Mouse (Mus musculus) regulatory T cell (primary cell): ENCODE measurements around the gene Cracr2a.
"Not testable (repeated sequence)": the region's sequence is repeated elsewhere in the genome, so short reads cannot be mapped to it uniquely, and the experiment has no call there.

ENCODE experiments used
- in situ Hi-C: fragments of 300-600 bp; cut with MboI, MseI; formaldehyde crosslinking; loops from one replicate; pipeline ENCODE4 v1.15.1; 2025; ENCODE audit warnings: high pct_unique_total_duplicates

Cracr2a gene

DNA sequence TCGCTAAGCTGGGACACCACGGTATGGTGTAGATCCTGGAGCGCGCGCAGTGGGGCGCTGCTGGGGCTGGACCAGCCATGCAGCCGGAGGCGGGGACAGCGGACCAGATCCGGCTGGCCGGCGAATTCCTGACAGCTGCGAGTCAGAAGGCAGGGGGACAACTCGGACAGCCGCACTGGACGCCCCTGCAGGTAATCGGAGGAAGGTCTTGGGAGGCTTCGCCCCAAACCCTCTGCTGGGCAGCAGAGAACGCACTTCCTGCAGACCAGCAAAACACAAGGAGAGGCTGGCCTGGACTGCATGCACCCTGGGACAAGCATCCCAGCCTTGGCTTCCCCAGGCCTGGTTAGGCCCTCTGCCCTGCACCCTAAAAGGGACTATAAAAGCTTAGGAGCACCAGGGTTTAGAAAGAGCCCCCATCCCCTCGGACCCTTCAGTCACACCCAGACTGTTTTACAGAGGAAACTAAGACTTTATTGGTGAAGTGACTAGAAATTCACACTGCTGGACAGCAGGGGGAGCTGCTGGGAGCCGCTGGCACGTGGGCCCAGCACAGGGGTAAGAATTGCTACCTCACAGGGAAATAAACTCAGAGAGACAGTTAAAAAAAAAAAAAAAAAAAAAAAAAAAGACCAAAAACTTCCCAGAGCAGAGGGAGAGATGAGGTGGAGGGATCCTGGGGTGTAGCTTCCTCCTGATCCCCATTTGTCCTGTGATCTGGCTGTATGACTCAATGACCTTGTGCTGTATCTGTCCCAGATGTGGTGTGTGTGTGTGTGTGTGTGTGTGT is at the start of gene Cracr2a:
Gene Cracr2a, plus strand, starts transcription at position 108 of the 790 bp plus-strand sequence.
- in situ Hi-C loops, result no loop called here

DNA sequence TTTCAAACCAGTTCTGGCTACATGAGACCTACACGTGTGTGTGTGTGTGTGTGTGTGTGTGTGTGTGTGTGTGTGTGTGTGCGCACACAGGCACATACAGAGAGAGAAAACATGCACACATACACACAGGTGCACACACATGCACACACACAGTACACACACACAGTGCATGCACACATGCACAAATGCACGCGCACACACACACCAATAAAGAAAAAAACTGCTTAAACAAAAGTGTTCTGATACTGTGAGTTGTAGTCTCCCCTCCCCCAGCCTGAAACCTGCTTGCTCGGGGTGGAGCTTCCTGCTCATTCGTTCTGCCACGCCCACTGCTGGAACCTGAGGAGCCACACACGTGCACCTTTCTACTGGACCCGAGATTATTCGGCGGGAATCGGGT is 47.4 kb upstream of the Cracr2a start:
- in situ Hi-C loops, result not testable (repeated sequence)

DNA sequence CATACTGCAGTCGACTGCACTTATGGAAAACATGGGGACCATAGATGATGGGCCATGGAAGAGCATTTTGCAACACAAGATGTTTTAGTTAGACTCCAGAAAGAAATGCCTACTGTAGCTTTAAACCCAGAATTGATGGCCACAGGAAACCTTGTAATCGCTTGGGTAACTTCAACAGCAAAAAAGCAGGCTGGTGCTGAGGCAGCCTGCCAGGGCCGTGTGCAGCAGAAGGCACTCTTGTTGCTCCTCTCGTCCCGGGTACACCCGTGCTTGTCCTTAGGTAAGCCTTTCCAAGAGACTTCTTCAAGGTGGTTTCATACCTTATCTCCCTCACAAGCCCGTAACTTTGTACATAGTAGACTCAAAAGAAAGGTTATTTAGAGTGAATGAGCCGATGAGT is 40.0 kb upstream of the Cracr2a start:
- in situ Hi-C loops, result no loop called here

DNA sequence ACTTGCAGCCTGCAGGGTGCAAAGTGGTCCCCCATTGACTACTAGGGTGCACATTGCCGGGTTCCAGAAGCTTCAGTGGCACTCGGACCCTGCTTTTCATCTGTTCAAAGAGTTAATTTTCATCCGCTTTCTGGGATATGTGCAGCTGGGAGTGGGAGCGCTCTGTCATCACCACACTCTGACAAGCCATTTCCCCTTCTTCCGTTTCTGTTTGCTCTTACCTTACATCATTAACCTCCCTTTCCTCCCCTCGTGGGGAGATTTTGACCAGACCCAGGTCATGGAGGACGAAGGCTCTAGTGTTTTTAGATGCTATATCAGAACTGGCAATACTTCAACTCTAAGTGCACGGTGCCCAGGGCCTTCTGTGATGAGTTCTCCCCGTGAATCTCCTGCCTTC is 38.8 kb upstream of the Cracr2a start:
- in situ Hi-C loops, result no loop called here

DNA sequence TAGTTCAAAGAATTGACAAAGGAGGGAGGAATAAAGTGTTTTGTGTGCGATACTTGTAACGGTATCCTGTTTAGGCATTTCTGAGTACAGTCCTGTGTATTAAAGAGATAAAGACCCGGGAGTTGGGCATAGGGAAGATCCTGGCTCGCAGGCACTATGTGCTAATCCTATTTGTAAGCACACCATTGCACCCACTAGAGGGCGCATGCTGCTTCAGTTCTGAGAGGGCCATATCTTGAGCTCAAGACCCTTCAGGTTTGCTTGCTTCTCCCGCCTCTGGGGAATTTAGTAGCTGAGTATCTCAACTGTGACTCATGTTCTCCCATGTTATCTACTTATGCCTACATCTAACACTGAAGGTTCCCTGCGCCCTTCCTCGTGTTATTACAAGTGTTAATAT is 36.7 kb upstream of the Cracr2a start:
- in situ Hi-C loops, result no loop called here

DNA sequence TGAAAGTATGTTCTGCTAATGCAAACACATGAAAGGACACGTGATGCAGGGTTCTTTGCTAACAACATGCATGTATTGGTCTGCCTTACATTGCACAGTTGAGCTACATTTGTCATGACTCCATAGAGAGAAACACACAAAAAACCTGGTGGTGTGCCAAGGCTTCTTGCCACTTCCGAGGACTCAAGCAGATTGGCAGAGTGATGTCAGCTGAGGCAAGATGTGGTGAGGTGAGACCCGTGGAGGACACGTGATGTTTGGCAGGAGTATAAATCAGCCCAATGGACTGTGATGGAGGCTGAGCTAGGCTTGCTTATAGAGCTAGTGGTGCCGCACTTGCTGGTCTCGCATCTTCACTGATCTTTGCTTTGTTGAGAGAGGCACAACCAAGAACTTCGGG is 32.5 kb upstream of the Cracr2a start:
- in situ Hi-C loops, result no loop called here

DNA sequence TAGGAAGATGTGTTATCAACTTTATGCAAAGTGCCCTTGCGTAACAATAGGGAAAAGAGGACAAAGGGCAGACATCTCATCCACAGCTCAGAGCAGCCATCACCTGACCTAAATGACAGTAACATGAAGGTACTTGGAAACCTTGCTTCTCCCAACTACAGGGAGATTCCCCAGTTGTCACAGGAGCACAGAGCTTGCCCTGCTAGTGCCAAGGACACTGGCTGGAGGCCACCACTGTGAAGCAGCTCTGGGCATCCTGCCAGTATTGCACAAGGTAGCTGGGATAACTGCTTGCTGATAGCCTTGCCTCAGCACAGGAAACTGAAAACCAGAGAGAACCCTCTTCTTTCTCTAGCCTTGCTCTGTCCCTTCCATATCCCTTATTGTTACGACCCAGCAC is 31.7 kb upstream of the Cracr2a start:
- in situ Hi-C loops, result no loop called here

DNA sequence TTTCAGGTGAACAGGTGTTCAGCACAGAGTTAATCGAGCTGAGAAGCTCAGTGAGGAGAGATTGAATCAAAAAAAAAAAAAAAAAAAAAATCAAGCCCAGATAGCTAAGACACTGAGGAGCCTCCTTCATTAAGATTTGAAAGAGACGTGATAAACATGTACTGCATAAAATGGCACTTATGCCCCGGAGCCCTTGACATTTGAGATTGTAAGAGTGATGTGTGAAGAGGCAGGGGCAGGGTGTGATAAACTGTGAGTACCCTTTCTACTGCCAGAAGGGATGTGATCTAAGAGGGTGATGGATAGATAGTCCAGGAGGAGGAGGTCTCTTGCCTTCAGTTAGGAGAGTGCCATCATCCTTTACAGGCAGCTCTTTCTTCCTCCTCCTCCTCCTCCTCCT is 30.9 kb upstream of the Cracr2a start:
- in situ Hi-C loops, result no loop called here

DNA sequence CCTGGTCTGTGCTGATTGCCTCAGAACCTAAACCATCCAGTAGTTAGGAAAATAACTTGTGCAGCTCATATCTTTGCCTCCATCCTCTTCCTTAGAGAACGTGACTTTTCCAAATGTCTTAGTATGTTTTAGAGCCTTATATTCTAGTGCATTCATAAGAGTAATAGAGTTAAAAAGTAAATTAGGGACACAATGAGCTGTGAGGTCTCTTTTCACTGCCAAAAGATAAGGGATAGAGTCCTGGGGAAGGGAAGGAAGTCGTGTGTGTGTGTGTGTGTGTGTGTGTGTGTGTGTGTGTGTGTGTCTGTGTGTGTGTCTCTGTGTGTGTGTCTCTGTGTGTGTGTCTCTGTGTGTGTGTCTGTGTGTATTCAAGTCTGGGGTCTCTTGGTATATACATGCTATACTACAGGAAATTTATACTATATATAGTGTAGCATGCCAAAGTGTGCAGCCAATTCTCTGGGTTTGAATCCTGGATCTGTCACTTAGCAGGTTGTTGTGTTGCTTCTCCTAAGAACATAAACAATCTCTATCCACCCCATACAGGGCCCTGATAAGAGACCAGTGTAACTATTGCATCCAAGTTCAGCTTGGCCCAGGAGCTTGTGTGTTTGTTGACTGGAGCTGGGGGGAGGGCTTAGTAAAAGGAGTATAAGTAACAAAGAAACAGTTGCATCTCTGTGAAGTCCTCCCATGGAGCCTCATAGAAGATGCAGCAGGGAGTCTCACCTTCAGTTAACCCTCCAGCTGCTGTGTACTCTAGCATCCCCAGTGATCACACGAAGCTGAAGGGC is 29.5 kb upstream of the Cracr2a start:
- in situ Hi-C loops, result no loop called here

DNA sequence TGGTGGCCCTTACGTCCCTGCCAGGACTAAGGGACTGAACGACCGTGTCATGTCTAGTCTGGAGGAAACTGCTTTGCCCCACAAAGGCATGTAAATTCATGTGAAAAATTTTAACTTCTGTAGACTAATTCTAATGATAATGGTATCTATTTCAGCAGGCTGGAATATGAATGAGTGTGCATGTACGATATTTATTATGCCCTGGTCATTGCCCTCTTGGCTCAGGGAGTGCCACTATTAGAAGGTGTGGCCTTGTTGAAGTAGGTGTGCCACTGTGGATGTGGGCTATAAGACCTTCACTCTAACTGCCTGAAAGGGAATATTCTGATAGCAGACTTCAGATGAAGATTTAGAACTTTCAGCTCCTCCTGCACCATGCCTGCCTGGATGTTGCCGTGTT is 28.8 kb upstream of the Cracr2a start:
- in situ Hi-C loops, result no loop called here

DNA sequence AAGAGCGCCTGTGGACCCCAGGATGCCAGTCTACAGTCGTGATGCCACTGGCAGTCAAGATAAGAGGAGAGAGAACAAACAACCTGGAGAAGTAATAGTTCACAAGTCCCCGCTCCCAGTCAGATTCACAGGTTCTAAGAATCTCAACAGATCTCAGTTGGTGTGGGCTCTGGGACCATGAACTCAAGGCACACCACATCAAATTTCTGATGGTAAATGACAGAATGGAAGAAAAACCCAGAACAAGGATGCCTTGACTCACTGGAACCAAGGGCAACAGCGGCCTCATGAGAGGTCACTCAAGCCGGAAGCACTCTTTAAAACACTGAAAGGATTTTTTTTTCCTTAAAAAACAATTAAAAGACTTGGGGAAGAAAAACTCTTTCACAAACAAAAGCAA is 27.4 kb upstream of the Cracr2a start:
- in situ Hi-C loops, result no loop called here

DNA sequence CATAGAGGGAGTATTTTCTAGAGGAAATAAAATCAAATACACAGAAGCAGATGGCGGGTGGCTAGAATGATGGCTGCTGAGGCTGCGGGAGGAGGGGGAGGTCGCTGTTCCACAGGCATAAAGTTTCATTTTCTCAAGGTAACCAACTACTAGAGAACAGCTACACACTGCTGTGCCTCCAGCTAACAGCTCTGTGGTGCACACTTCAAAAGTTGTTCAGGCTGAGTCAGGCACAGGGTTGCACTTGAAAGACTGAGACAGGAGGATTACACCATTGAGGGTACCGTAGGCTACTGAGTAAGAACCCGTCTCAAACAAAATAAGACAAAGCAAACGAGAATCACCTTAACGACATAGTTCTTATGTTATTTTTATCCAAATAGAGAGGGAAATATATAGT is 24.1 kb upstream of the Cracr2a start:
- in situ Hi-C loops, result no loop called here

DNA sequence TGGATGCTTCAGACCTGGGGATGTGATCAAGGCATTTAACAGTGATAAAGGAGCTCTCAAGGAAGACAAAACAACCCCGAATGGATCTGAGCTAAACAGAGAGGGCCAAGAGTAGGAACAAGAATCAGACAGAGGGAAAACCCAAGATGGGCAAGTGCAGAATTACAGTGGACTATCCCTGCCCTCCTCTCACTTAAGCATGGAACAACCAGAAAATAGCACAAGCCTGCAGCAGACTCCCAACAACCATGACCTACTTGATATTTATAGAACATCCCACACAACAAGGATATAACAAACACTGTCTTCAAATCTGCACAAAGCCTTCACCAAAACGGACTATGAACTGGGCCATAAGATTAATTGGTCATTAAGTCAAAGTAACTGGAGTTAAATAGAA is 23.0 kb upstream of the Cracr2a start:
- in situ Hi-C loops, result no loop called here

DNA sequence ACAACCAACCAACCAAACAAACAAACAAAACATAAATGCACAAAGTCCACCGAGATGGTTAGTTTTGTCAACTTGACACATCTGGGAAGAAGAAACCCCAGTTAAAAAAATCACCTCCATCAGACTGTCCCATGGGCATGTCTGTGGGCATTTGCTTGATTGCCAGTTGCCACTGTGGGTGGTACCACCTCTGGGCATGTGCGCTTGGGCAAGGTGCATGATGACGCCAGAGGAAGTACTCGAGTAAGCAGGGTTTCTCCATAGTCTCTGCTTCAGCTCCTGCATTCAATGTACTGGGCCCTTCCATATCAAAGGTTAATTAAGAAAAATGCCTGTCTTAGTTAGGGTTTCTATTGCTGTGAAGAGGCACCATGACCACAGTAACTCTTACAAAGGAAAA is 21.9 kb upstream of the Cracr2a start:
- in situ Hi-C loops, result no loop called here

DNA sequence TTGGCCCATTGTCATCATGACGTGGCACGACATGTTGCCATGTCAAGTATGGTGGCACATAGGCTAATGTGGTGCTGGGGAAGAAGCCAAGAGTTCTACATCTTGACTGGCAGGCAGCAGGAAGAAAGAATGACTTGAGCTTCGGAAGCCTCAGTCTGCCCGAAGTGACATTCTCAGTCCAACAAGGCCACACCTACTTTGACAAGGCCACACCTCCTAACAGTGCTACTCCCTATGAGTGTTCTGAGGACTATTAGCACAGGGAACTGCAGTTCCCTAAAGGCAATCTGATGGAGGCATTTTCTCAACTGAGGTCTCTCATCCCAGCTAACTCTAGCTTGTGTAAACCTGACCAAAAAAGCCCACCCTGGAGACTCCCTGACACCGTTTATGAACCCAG is 21.5 kb upstream of the Cracr2a start:
- in situ Hi-C loops, result no loop called here

DNA sequence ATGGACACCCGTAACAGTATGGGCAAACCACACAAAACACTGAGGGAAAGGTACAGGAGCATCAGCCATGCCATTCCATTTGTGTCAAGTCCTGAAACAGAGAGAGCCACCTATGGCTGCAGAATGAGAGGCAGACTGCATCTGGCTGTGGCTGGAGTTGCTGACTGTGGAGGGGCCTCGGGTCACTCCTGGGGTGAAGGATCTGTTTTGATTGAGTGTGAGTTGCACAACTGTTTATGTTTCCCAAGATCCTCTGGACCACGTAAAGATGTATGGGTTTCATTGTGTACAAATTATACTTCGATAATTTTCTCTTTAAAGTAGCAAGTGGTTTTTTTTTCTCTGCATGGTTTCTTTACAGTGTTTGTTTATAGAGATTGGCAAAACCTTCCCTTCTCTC is 20.6 kb upstream of the Cracr2a start:
- in situ Hi-C loops, result no loop called here

DNA sequence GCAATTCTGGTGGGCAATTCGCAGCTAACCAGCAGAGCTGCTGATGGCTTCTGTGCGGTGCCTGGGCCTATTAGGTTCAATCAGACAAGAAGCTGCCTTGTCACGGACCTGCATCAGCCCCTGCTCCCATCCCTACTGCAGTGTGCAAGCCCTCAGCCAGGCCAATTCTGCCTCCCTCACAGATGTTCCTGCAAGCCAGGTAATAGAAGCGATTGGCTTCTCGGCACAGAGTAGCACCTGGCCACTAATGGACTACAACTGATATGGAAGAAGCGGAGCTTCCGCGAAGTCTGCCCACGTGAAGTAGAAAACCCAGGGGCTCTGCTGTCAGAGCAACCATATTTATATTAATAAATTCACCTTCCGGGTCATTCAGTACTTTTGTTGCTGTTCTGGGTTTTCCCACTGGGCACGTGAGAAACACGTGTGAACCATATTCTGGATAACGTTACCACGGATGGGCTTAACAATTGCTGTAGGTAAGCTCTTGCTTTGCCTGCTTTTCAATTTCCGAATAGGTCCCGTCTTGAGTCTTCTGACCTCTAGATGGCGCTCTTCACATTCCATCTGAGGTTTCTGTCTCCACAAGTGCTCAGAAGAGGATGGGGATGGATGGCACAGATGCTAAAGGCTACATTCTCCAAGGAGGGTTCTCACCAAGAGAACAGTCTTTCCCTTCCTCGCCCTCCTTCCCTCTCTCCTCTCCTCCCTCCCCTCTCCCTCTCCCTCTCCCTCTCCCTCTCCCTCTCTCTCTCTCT is 19.3 kb upstream of the Cracr2a start:
- in situ Hi-C loops, result no loop called here

DNA sequence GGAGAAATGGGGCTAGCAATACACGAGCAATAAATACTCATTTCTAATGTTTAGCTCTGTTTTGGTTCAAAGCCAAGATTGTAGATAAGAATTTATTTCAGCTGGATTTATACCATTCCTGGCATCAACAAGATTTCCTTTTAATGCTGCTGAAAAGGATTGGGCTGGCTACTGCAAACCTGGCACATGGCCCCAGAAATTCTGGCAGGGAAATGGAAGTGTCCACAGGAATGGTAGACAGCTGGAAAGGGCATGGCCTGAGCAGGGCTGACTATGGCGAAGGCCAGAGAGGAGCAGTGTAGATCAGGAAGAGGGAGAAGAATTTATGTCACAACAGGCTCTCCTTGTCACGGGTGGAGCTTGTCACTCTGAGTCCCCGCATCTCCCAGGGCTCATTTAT is 14.5 kb upstream of the Cracr2a start:
- in situ Hi-C loops, result no loop called here

DNA sequence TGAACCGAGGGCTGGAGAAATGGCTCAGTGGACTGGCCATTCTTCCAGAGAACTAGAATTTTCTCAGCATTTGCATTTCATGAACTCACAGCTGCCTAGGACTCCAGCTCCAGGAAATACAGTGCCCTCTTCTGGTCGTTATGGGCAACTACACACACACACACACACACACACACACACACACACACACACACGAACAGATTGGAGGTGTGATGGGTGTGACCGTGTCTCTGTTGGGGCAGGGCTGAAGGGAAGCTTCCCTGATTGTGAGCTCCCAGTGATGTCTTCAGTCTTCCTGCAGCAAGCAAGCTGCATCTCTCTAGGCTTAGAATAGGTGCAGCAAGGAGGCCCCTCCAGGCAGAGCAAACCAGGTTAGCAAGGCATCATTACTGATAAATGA is 8.2 kb upstream of the Cracr2a start:
- in situ Hi-C loops, result no loop called here

DNA sequence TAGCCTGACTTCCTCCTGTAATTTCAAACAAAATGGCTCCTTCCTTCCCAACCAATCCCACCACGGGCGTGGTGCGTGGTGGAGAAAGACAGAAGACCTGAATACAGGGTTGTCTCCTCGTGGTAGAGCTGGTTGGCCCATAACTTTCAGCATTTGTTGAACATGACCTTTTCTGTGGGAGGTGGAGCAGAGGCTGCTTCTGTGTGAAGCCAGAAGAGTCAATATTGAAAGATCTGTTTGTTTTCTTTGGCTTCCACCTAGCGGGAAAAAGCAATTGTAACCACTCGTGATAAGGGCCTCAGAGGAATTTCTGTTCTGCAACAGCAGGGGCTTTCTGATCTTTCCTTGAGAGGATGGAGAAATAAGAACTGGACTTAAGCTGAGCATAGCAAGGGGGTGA is 5.6 kb upstream of the Cracr2a start:
- in situ Hi-C loops, result no loop called here

DNA sequence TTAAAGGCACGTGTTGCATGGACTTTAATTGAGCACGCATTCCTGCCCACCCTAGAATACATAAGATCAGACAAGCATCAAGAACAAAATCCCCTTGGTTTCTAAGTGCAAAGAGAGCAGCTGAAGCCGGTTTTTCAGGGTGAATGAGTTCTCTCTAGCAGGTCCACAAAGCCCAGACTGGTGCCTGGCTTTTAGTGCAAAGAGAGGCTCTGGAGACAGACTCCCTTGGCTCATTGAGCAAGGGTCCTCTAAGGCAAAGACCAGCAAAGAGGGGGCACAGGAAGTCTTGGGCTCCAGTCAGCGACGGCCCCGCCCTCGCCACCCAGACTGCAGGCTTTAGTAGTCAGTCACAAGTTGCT is 287 bp upstream of the Cracr2a start:
- in situ Hi-C loops, result no loop called here

DNA sequence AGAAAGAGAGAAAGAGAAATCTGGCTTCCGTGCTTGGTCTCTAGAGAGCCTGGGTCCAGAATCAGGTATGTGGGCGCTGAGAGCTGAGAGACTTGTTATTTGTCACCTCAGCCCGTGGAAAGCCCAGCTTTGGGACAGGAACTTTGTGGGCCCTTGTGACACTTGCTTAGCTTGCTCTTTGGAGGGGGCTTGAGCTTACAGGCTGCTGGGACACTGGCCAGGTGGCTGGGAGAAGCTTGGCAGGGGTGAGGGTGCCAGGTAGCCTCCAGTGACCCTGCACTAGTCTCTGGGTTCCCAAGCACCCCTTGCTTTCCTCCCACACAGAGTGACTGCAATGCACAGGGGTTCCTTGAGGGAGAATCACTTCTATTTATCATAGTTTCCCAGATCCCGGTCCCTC is 2.4 kb downstream of the Cracr2a start:
- in situ Hi-C loops, result no loop called here
